Mouse (Mus musculus): ENCODE data around the gene Loxl4.

Gene Loxl4

DNA sequence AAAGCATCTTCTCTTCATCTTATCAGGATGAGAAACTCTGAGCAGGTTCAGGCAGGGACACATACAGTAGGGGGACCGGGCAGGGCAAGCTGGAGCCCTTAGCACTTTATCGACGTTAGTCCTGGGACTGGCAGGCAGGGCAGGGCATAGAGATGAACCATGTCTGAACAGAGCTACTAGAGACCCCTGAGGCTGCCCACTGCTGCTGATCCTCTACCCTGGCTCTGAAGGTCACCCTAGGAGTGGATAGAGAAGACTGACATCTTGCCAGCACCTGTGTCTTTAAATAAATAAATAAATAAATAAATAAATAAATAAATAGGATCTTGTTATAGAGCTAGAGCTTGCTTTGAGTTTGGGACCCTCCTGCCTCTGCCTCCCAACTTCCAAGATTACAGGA lies 2.9 kb downstream of the Loxl4 start:
- no peak for DNase-seq (ENCODE audit: low read depth, low spot score)

GRCm38 (mm10) chr19:42608082-42608481 lies 4.5 kb downstream of the Loxl4 start:
- no peak for DNase-seq (ENCODE audit: low read depth, low spot score)

DNA sequence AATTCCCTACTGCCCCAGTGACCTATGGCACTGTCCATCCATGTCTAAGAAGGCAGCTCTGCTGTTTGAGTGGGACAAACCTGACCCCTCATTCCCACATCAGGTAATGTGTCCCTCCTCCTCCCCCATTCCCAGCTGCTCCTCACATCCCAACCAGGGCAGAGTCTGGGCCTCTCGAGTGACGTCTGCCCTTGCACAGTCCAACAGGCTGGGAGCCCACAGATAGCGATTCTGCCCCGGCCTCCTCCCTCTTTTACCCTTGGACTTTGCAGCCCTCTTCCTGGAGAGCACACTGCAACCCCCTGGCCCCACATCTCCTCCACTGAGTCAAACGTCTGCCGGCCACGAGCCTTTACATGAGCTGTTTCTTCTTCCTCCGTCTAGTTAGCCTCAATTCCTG lies 10.0 kb downstream of the Loxl4 start:
- no peak for DNase-seq (ENCODE audit: low read depth, low spot score)

- no peak for DNase-seq (ENCODE audit: low read depth, low spot score)
Observed at GRCm38 (mm10) chr19:42602041-42602440, 10.6 kb downstream of the Loxl4 start.

DNA sequence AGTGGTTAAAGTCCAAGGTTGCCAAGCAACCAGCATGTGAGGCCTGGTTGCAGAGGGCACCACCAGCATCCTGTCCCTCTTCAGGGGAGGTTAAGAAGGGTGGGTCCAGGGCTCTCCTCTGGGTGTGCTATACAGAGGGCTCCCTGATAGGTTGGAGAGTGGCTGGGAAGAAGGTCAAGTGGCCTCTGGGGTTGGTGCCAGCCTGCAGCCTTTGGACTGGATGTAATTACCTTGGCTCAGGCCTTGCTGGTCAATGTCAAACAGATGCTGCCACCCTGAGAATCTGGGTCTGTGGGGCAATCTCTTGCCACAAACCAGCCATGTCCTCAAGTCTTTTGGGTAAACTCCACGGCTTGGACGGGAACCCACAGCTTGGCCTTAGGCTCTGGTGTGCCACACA lies 11.2 kb downstream of the Loxl4 start:
- no peak for DNase-seq (ENCODE audit: low read depth, low spot score)

DNA sequence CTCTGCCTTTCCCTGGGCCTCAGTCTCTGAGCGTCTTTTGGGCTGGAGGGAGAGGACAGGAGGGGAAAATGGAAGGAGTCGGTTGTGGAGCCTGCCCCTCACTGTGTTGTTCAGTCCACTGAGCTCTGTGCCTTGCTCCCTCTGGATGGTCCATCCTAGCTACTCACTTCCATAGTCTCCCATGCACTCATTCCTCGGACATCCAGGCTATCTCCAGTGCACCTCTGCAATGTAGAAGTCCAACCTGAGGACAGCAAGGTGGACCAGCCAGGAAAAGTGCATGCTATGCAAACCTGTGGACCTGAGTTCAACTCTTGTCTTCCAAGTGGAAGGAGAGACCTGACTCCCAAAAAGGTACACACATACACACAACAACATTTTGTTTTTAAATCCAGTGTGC lies 12.0 kb downstream of the Loxl4 start:
- DNase-seq (ENCODE audit: low read depth, low spot score): no peak

DNA sequence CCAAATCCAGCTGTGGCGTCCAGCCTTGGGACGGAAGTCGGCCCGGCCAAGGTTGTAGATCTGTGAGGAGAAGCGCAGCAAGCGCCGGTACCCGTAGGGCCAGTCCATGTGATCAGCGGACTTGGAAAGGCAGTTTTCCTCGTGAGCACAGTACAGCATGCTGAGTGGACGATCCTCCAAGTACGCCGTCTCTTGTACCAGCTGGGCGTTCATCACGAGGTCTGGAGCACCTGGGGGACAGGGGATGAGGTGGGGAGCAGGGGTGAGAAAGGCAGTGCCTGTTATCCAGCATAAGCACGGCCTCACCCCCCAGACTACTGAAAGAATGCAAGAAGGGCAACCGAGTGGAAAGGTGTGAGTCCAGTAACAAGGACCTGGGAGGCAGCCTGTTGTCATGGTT lies 12.7 kb downstream of the Loxl4 start:
- DNase-seq (ENCODE audit: low read depth, low spot score): no peak

GRCm38 (mm10) chr19:42597896-42598295 lies 14.7 kb downstream of the Loxl4 start:
- no peak for DNase-seq (ENCODE audit: low read depth, low spot score)

GRCm38 (mm10) chr19:42597286-42597685 lies 15.3 kb downstream of the Loxl4 start:
- DNase-seq (ENCODE audit: low read depth, low spot score): no peak

- DNase-seq (ENCODE audit: low read depth, low spot score): no peak
Observed at GRCm38 (mm10) chr19:42595066-42595465, 17.5 kb downstream of the Loxl4 start.

DNA sequence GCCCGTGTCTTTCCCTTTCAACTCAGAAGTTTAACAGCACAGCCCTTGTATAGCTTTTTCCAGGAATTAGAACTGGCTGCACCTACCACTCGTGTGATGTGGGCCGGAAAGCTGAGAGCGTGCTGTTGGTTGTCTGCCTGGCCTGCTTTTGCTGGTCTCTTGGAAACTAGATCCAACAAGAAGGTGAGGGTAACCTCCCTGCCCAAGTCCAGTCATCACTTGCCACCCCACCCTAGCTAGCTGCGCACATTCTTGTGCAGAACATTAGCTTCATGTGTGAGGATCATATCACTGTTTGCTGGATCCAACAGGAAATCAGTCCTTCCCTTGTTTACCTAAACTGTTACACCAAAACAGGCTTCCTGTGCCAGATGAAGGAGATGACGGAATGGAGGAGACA lies 19.2 kb downstream of the Loxl4 start:
- DNase-seq (ENCODE audit: low read depth, low spot score): no peak

GRCm38 (mm10) chr19:42591534-42591933 lies 21.1 kb downstream of the Loxl4 start:
- no peak for DNase-seq (ENCODE audit: low read depth, low spot score)

DNA sequence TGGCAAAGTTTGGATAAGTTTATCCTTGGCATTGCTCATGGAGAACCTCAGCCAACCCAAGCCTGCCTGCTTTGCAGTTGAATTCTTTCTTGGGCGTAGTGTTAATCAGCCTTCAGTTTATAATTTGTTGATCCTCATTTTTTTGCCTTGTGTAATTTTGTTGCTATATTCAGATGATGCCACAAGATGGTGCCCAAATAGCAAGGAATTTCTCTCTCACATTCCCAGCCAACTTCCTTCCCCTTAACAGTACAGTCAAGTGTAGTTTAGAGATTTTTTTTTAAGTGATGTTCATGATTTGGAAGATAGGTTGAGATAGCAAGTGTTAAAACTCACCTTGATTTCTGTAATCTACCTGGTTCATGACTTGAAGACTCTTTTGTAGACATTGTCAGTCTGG lies 23.4 kb downstream of the Loxl4 start:
- no peak for DNase-seq (ENCODE audit: low read depth, low spot score)

- no peak for DNase-seq (ENCODE audit: low read depth, low spot score)
Observed at GRCm38 (mm10) chr19:42587704-42588103, 24.9 kb downstream of the Loxl4 start.

- no peak for DNase-seq (ENCODE audit: low read depth, low spot score)
Observed at GRCm38 (mm10) chr19:42584188-42584587, 28.4 kb downstream of the Loxl4 start.

- no peak for DNase-seq (ENCODE audit: low read depth, low spot score)
Observed at GRCm38 (mm10) chr19:42583677-42584076, 28.9 kb downstream of the Loxl4 start.

DNA sequence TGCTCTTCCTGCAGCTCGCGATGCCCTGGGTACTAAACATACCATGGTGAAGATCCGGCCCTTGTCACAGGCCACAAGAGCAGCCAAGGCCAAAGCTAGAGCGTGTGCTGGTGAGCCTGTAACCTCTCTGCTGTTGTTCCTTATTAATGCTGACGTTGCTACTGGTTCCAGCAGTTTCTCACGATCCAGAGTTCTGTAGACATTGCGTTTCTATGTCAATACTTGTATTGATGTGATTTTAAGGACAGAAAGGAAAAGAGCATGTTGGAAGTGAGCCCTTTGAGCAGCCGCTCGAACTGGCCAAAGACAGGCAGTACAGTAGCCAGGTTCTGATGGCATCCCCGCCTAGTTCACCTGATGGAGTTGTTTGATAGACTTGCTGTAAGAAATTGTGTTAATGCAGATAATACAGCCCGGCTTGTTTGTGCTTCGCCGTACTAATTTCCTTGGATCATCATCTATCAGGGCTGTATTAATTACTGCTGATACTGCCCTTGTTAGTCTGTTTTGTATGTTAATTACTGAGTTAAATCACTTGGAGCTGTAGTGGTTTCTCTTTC lies 29.7 kb downstream of the Loxl4 start:
- DNase-seq (ENCODE audit: low read depth, low spot score): no peak

GRCm38 (mm10) chr19:42580701-42581100 lies 31.9 kb downstream of the Loxl4 start:
- no peak for DNase-seq (ENCODE audit: low read depth, low spot score)

- no peak for DNase-seq (ENCODE audit: low read depth, low spot score)
Observed at GRCm38 (mm10) chr19:42578631-42579030, 34.0 kb downstream of the Loxl4 start.

- no peak for DNase-seq (ENCODE audit: low read depth, low spot score)
Observed at GRCm38 (mm10) chr19:42576856-42577255, 35.8 kb downstream of the Loxl4 start.

- DNase-seq (ENCODE audit: low read depth, low spot score): no peak
Observed at GRCm38 (mm10) chr19:42575317-42575716, 37.3 kb downstream of the Loxl4 start.

DNA sequence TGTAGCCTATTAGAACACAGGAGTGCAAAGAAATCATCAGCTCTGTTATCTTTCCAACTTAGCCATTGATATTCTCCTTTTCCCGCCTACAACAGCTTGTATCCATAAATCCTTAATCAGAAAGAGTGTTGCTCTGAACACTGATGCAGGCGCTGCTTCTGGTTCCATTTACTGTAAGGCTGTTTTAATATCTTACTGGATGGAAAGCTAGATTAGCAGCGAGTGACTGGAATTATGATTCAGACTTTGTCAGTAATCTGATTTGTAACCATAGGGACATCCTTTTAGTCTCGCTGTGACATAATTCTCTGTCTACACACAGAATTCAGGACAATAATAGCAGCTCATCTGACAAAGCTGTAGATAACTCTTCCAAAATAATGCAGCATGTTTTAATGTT lies 41.3 kb downstream of the Loxl4 start:
- no peak for DNase-seq (ENCODE audit: low read depth, low spot score)

- no peak for DNase-seq (ENCODE audit: low read depth, low spot score)
Observed at GRCm38 (mm10) chr19:42569076-42569475, 43.5 kb downstream of the Loxl4 start.

DNA sequence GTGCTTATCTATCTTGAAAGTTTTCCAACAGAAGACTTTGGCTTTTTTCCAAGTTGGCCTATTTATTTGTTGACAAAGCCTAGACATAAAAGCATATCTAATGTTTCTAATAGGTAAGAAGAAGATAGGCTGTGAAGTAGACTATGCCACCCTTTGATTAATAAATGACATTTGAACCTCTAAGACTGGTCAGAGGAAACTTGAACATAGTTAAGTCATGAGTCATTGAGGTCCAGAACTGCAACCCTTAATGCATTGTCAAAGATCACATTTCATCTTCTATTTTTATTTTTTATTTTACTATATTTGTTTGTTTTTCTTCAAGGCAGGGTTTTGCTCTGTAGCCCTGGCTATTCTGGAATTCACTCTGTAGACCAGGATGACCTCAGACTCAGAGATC lies 45.6 kb downstream of the Loxl4 start:
- DNase-seq (ENCODE audit: low read depth, low spot score): no peak

Measured in CD4-positive, CD25-positive, alpha-beta regulatory T cell, adult 2 months (primary cell).